Mouse (Mus musculus) common myeloid progenitor, adult 5-6 weeks (primary cell): ENCODE data around the gene Uggt1. TPM values are rescaled to one million over a fixed set of nuclear protein-coding genes. Genes with fewer than 3 reads are reported as not detected.

Experiments used
- ATAC-seq: replicated peaks from 2 replicates; pipeline ENCODE4 v1.8.0; 2016; ENCODE audit warnings: low read depth, mild to moderate bottlenecking, moderate TSS enrichment, inconsistent platforms; ENCODE audit not compliant: poor library complexity, severe bottlenecking
- total RNA-seq: library from RNA; stranded (forward); fragments of 200-1000, 187-1606 nt; gene quantifications from 2 replicates; pipeline ENCODE4 v1.2.3, GENCODE M21; 2017

Gene Uggt1
- 73.2 and 82.4 TPM in 2 replicates for total RNA-seq

- ATAC-seq: peak; percentile 96
Observed at GRCm38 (mm10) chr1:36244058-36244827, at the start of gene Uggt1. TSS of gene Uggt1 (minus strand) at chr1:36244720.

DNA sequence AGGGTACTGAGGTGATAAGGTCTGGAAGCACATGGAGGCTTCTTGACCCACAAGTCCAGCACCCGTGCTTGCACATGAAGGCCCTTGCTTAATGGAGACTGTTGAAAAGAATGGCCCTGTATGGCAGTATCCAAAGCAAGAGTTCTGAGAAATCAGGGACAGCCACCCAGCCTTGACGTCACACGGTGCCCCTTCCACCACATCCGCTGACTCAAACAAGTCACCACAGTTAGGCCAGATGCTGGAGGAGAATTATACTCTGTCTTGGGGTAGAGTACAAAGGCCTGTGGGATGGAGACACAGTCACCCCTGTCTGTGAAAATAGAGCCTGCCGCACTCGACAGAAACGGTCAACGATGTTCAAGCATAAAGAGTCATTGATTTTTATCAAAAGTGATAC, 49.0 kb upstream of the Uggt1 start:
- no peak for ATAC-seq

GRCm38 (mm10) chr1:36281849-36282248, 37.3 kb upstream of the Uggt1 start:
- no peak for ATAC-seq

DNA sequence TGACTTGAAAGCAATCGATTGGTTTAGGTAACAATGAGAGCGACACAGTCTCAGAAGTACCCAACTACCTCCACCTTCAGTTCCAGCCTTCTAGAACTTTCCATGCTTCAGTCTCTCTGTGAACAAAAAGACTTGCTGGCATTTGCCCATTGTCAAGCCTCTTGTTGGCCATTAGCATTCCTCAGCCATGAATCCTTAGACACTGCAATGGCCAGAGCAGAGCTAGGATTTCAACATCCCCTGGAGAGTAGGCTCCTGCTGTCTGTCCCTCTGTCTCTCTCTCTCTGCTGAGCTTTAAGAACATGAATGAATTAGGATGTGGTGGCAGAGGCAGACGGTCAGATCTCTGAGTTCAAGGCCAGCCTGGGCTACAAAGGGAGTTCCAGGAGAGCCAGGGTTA, 36.4 kb upstream of the Uggt1 start:
- no peak for ATAC-seq

DNA sequence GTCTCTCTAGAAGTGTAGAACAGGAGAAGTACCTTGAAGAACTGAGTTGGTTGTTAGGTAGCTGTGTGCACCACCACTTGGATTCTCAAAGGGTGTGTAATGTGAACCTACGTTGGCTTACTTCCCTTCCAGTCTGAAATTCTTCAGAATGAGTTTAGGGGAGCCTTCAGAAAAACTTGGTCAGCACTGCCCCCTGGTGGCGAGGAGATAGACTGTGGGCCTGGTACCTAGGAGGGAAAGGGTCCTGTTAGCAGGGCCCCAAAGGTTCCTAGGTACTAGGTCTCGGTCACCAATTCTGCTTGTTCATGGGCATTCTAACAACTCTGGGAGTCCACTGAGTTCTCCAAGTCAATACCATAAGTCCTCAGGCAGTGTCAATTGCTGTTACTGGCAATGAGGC, 34.7 kb upstream of the Uggt1 start:
- ATAC-seq: peak; percentile 70

DNA sequence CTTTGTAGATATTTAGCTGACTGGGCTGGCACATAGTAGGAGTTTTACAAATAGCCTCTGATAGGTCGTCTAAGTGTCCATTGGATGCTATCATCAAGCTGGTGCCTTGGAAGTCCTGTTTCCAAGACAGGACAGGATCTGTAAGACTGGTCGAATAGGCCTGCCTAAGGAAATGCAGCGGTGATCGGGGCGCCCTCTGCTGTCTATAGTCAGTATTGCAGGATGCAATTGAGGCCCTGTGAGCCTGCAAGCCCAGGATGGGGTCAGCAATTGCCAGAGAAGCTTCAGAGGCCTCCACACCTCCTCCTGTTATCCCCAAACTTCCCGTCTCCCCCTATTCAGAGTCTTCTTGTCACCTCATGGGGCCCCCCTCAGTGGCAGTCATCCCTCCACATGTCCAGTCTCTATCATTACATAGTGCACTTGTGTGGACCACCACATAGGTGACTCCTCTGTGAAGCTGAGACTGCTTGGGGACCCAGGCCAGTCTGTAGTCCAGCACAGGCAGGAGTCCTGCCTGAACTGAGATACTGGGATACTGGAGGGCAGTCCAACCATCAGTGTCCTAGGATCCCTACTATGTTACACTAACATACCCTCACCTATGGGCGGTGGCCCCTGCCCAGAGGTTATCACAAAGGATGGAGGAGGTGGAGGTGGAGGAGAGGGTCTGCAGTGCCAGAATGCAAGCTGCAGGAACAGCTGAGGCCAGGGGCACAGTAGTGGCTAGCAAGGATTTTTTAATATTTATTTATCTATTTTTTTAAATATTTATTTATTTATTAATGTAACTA, 32.9 kb upstream of the Uggt1 start:
- ATAC-seq: no peak

DNA sequence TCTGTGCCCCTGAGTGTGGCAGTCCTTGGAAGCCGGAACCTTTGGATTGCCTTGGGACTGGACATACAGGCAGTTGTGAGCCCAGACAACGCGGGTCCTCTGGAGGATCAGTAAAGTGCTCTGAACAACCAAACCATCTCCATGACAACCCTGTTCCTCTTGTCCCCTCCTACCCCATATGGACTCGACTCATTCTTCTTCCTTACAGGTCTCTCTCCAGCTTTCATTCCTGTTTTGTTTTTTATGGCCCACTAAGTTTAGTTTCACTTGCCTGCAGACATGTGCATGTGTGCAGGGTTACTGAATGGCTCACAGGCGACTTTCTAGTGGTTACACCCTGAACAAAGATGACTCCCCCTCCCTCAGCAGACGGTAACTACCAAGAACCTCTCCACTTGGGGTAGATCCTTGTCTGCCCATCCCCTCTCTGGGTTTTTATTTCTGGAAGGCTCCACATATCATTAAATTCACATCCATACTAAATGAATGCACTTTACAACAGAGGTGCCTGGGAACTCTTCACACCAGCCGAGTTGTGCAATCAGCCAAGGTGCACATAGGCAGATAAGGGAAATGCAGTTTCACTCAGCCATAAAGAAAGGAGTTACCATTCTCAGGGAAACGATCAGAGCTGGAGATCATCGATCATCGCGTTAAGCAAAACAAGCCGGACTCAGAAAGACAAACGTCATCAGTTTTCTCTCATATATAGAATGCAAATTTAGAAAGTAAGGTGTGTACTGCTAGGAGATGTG, 31.3 kb upstream of the Uggt1 start:
- ATAC-seq: no peak

- ATAC-seq: no peak
Observed at GRCm38 (mm10) chr1:36274455-36274854, 29.9 kb upstream of the Uggt1 start, which contains the start of gene Neurl3. TSS of gene Neurl3 (minus strand) at chr1:36274679.

- peak; percentile 76 for ATAC-seq
Observed at GRCm38 (mm10) chr1:36273288-36273687, 28.8 kb upstream of the Uggt1 start.

GRCm38 (mm10) chr1:36272546-36272945, 28.0 kb upstream of the Uggt1 start:
- ATAC-seq: 0 out of 2 replicates have a peak, but pooled peaks have one; percentile 5

GRCm38 (mm10) chr1:36271516-36272230, 27.2 kb upstream of the Uggt1 start:
- peak; percentile 19 for ATAC-seq

- no peak for ATAC-seq
Observed at GRCm38 (mm10) chr1:36270666-36271065, 26.1 kb upstream of the Uggt1 start.

GRCm38 (mm10) chr1:36269121-36269795, 24.7 kb upstream of the Uggt1 start:
- ATAC-seq: no peak

GRCm38 (mm10) chr1:36267595-36267994, 23.1 kb upstream of the Uggt1 start:
- ATAC-seq: no peak

- no peak for ATAC-seq
Observed at GRCm38 (mm10) chr1:36266293-36266692, 21.8 kb upstream of the Uggt1 start.

- ATAC-seq: peak; percentile 81
Observed at GRCm38 (mm10) chr1:36263833-36264488, 19.4 kb upstream of the Uggt1 start.

DNA sequence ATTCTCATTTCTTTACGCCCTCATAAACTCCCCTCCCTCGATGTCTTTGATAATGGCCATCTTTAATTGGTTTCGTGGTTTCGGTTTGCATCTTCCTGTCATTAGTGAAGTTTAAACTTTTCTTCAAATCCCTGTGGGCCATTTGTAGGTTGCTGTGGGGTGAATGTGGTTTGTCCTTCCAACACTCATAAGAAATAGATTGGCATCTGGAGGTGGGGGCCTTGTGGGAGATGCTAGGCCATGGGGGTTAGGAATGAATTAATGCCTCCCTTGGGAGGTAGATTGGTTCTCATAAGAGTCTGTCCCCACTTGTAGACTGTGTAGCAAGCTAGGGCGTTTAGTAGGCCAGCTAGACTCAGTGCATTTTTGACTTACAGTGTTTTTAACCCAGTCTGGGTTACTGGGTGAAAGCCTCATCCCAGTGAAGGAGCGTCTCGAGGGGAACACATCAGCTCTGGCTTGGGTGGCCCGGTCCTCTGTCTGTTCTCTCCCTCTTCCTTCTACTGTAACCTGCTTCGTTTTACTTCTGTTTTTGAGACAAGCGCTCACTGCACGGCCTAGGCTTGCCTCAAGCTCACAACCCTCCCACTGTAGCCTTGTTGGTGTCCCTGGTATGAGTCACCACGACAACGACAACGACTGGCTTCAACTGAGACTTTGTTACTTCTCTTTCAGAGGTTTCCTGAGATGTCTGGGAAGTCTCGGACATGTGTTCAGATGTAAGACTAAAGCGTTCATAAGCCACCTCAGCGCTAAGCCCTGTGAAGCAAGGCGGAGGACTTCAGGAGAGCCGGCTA, 17.4 kb upstream of the Uggt1 start:
- peak; percentile 66 for ATAC-seq

DNA sequence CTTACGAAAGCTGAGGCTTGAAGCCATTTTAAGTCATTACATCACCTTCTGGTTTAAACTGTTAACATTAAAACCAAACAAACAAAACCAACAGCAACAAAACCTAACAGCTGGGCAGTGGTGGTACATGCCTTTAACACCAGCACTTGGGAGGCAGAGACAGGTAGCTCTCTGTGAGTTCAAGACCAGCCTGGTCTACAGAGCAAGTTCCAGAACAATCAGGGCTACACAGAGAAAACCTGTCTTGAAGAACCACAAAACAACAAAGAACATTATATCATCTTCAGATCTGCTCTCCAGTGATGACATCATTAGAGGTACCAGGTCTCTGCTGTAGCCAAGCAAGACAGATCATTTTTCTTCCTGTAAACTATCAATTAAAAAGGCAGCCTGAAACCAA, 15.9 kb upstream of the Uggt1 start:
- no peak for ATAC-seq
